Comparison of ENCODE assay signal across 9 mouse cellular contexts in the genomic region with DNA sequence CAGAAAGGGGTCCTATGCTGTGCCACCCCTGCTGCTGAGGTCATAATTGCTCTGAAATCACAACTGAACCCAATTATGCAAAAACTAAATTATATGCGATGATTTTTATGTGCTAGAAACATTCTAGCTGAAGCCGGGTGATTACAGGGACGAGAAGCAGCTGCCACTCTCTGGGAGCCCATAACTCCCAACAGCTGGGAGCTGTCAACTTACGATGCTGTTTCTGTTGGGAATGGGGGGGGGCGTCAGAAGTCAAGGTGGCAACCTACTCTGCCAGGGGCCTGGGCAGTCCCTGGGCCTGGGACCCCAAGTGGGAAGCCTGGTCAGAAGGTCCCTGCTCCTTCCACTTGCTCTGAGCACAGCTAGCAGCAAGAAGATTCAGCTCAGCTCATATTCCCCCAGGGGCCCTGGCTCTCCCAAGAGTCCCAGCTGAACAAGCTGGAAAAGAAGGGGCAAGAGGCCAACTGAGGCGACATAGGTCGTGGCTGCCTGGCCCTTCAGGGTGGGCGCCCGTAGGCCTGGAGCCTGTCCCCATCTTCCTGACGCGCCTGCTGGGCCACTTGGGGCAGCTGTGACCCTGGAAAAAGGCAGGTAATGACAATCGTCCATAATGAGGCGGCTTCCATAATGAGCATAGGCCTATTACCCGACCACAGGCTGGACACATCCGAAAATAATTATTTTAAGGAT.
A peak's percentile ranks its signal among the peaks of the same experiment; 100 is the strongest.
DNase-seq lines count a peak whose midpoint lies in the region; ATAC-seq and TF ChIP-seq lines count a peak whose summit lies in the region.
"Had no signal": no experiment of that assay in that cellular context is flagged by ENCODE, and none has a peak within 500 bp of the region (broad histone marks: within the 10 kb centered on the region; RNA-seq: fewer than 3 reads in every experiment).

No protein-coding gene starts in this region.

- H3K9ac ChIP-seq in intestine, embryonic 14.5 days (ENCODE audit: low read length) = no peak overlapping the region
- no peak overlapping the region for H3K9ac ChIP-seq in intestine, postnatal 0 days (ENCODE audit: low read depth, low read length)
- no peak overlapping the region for H3K9ac ChIP-seq in embryonic facial prominence, embryonic 14.5 days (ENCODE audit: low read depth, low read length)
- no peak overlapping the region for H3K9ac ChIP-seq in midbrain, embryonic 15.5 days
- no peak overlapping the region for H3K9ac ChIP-seq in liver, embryonic 11.5 days (ENCODE audit: low read depth, low read length)

- no peaks in the 10 kb centered on the region for H3K9me3 ChIP-seq in intestine, embryonic 14.5 days (ENCODE audit: control insufficient read depth, low read length)
- H3K9me3 ChIP-seq in intestine, postnatal 0 days (ENCODE audit: control insufficient read depth) = no peaks in the 10 kb centered on the region
- no peaks in the 10 kb centered on the region for H3K9me3 ChIP-seq in embryonic facial prominence, embryonic 14.5 days (ENCODE audit: control insufficient read depth, low read length)
- no peaks in the 10 kb centered on the region for H3K9me3 ChIP-seq in midbrain, embryonic 15.5 days
- no peaks in the 10 kb centered on the region for H3K9me3 ChIP-seq in liver, embryonic 11.5 days (ENCODE audit: control insufficient read depth, low read length)
- H3K9me3 ChIP-seq: megakaryocyte, embryonic 14.5 days had no signal

- 61% methylated on average over 15 of the region's 15 CpGs for WGBS in intestine, embryonic 14.5 days
- 77% methylated on average over 15 of the region's 15 CpGs for WGBS in intestine, postnatal 0 days
- WGBS in embryonic facial prominence, embryonic 14.5 days = 52% methylated on average over 15 of the region's 15 CpGs
- 75% methylated on average over 15 of the region's 15 CpGs for WGBS in kidney, adult 2 months
- 56% methylated on average over 15 of the region's 15 CpGs for WGBS in midbrain, embryonic 15.5 days
- 82% methylated on average over 15 of the region's 15 CpGs for WGBS in liver, embryonic 11.5 days

- no peaks in the 10 kb centered on the region for H3K27me3 ChIP-seq in intestine, embryonic 14.5 days (replicated peaks; ENCODE audit: control insufficient read depth, insufficient read depth, low read length)
- no peaks in the 10 kb centered on the region for H3K27me3 ChIP-seq in intestine, postnatal 0 days (replicated peaks; ENCODE audit: control insufficient read depth, insufficient read depth, low read length)
- no peaks in the 10 kb centered on the region for H3K27me3 ChIP-seq in embryonic facial prominence, embryonic 14.5 days (replicated peaks; ENCODE audit: control insufficient read depth, insufficient read depth, low read length)
- H3K27me3 ChIP-seq in kidney, adult 2 months (replicated peaks; ENCODE audit: control insufficient read depth, insufficient read depth, low read length) = no peaks in the 10 kb centered on the region
- no peaks in the 10 kb centered on the region for H3K27me3 ChIP-seq in midbrain, embryonic 15.5 days (replicated peaks)
- no peaks in the 10 kb centered on the region for H3K27me3 ChIP-seq in liver, embryonic 11.5 days (replicated peaks; ENCODE audit: control insufficient read depth, insufficient read depth, low read length)

- H3K4me1 ChIP-seq in intestine, embryonic 14.5 days (replicated peaks; ENCODE audit: control insufficient read depth, insufficient read depth, low read length) = peaks cover 23% of the 10 kb centered on the region
- peaks cover 6% of the 10 kb centered on the region; the same call in 1 of the 2 replicates for H3K4me1 ChIP-seq in intestine, postnatal 0 days (replicated peaks; ENCODE audit: control insufficient read depth, insufficient read depth, low read length)
- peaks cover 5% of the 10 kb centered on the region for H3K4me1 ChIP-seq in embryonic facial prominence, embryonic 14.5 days (ENCODE audit: control insufficient read depth, insufficient read depth, low read length)
- peaks cover 12% of the 10 kb centered on the region; the same call in 1 of the 2 replicates for H3K4me1 ChIP-seq in kidney, adult 2 months (ENCODE audit: control insufficient read depth, insufficient read depth, low read length)
- H3K4me1 ChIP-seq in midbrain, embryonic 15.5 days = peaks cover 44% of the 10 kb centered on the region
- H3K4me1 ChIP-seq in liver, embryonic 11.5 days (replicated peaks; ENCODE audit: control insufficient read depth, insufficient read depth, low read length) = peaks cover 18% of the 10 kb centered on the region

- no peaks in the 10 kb centered on the region for H3K36me3 ChIP-seq in intestine, embryonic 14.5 days (ENCODE audit: control insufficient read depth, insufficient read depth, low read length)
- H3K36me3 ChIP-seq in intestine, postnatal 0 days (ENCODE audit: control insufficient read depth, insufficient read depth) = no peaks in the 10 kb centered on the region
- no peaks in the 10 kb centered on the region for H3K36me3 ChIP-seq in embryonic facial prominence, embryonic 14.5 days (ENCODE audit: control insufficient read depth, insufficient read depth, low read length)
- H3K36me3 ChIP-seq in kidney, adult 2 months (ENCODE audit: control insufficient read depth, insufficient read depth, low read length) = no peaks in the 10 kb centered on the region
- no peaks in the 10 kb centered on the region for H3K36me3 ChIP-seq in midbrain, embryonic 15.5 days (replicated peaks)
- no peaks in the 10 kb centered on the region for H3K36me3 ChIP-seq in liver, embryonic 11.5 days (ENCODE audit: control insufficient read depth, insufficient read depth, low read length)

- no peak overlapping the region for H3K4me3 ChIP-seq in intestine, embryonic 14.5 days (ENCODE audit: low read depth, low read length)
- H3K4me3 ChIP-seq in intestine, postnatal 0 days (ENCODE audit: low read depth, low read length) = no peak overlapping the region
- no peak overlapping the region for H3K4me3 ChIP-seq in embryonic facial prominence, embryonic 14.5 days (ENCODE audit: low read depth, low read length)
- no peak overlapping the region for H3K4me3 ChIP-seq in kidney, adult 2 months (ENCODE audit: insufficient read depth, low read depth, low read length)
- no peak overlapping the region for H3K4me3 ChIP-seq in midbrain, embryonic 15.5 days
- no peak overlapping the region for H3K4me3 ChIP-seq in liver, embryonic 11.5 days (ENCODE audit: low read depth, low read length)

- DNase-seq in intestine, embryonic 14.5 days (ENCODE audit: low spot score) = no peak
- DNase-seq in embryonic facial prominence, embryonic 14.5 days (ENCODE audit: low spot score) = peak; percentile 58
- DNase-seq in kidney, adult 2 months = peak; percentile 56
- no peak for DNase-seq in c-Kit-positive CD71-positive TER-119-positive erythroid progenitor cells, embryonic 14.5 days (ENCODE audit: low spot score)
- no peak for DNase-seq in liver, embryonic 11.5 days (ENCODE audit: low spot score)
- DNase-seq in spleen, adult 12 weeks (ENCODE audit: low spot score) = no peak

- H3K4me2 ChIP-seq in intestine, embryonic 14.5 days (ENCODE audit: low read length) = no peak overlapping the region
- H3K4me2 ChIP-seq in intestine, postnatal 0 days (replicated peaks; ENCODE audit: low read depth) = no peak overlapping the region
- no peak overlapping the region for H3K4me2 ChIP-seq in embryonic facial prominence, embryonic 14.5 days (ENCODE audit: low read depth, low read length)
- no peak overlapping the region for H3K4me2 ChIP-seq in midbrain, embryonic 15.5 days
- H3K4me2 ChIP-seq in liver, embryonic 11.5 days = no peak overlapping the region

- no peak for ATAC-seq in intestine, embryonic 14.5 days (replicated peaks; ENCODE audit: low FRiP score, low TSS enrichment, low read depth)
- ATAC-seq in intestine, postnatal 0 days = no peak
- ATAC-seq in embryonic facial prominence, embryonic 14.5 days (ENCODE audit: low read depth) = peak; percentile 38; the same call in 1 of the 2 replicates
- ATAC-seq in midbrain, embryonic 15.5 days (replicated peaks) = no peak
- ATAC-seq in liver, embryonic 11.5 days (replicated peaks; ENCODE audit: low FRiP score) = no peak

- no peak for TF ChIP-seq POLR2A in kidney, adult 2 months (IDR thresholded peaks at IDR 0.05; ENCODE audit: low read depth, low read length)

- H3K27ac ChIP-seq in intestine, embryonic 14.5 days (ENCODE audit: low read depth) = peak overlapping the region; percentile 64; the same call in 1 of the 2 replicates
- H3K27ac ChIP-seq in intestine, postnatal 0 days (ENCODE audit: low read depth, low read length) = no peak overlapping the region
- H3K27ac ChIP-seq in embryonic facial prominence, embryonic 14.5 days (replicated peaks; ENCODE audit: low read depth, low read length) = no peak overlapping the region
- peak overlapping the region; percentile 47 for H3K27ac ChIP-seq in kidney, adult 2 months (ENCODE audit: insufficient read depth, low read depth, low read length)
- peak overlapping the region; percentile 67; the same call in 1 of the 2 replicates for H3K27ac ChIP-seq in midbrain, embryonic 15.5 days
- H3K27ac ChIP-seq in liver, embryonic 11.5 days (ENCODE audit: low read depth, low read length) = no peak overlapping the region

- TF ChIP-seq CTCF in intestine, postnatal 0 days (IDR thresholded peaks at IDR 0.05; ENCODE audit: low read depth) = no peak
- no peak for TF ChIP-seq CTCF in kidney, adult 2 months (conservative IDR thresholded peaks at IDR 0.05; ENCODE audit: insufficient read depth, insufficient read length, low read depth, low read length)

Comparison
In these comparisons a context has a peak if more than half of its experiments do, and no peak if none do; other contexts are left out.
1. H3K27ac ChIP-seq: peak in intestine, embryonic 14.5 days (single experiment), kidney, adult 2 months (single experiment) and midbrain, embryonic 15.5 days (single experiment); none in intestine, postnatal 0 days (single experiment), embryonic facial prominence, embryonic 14.5 days (single experiment) and liver, embryonic 11.5 days (single experiment).
2. DNase-seq: peak in embryonic facial prominence, embryonic 14.5 days (single experiment) and kidney, adult 2 months (single experiment); none in intestine, embryonic 14.5 days (single experiment), c-Kit-positive CD71-positive TER-119-positive erythroid progenitor cells, embryonic 14.5 days (single experiment), liver, embryonic 11.5 days (single experiment) and spleen, adult 12 weeks (single experiment).